ENCODE assay signal across 9 mouse cellular contexts in the genomic region with DNA sequence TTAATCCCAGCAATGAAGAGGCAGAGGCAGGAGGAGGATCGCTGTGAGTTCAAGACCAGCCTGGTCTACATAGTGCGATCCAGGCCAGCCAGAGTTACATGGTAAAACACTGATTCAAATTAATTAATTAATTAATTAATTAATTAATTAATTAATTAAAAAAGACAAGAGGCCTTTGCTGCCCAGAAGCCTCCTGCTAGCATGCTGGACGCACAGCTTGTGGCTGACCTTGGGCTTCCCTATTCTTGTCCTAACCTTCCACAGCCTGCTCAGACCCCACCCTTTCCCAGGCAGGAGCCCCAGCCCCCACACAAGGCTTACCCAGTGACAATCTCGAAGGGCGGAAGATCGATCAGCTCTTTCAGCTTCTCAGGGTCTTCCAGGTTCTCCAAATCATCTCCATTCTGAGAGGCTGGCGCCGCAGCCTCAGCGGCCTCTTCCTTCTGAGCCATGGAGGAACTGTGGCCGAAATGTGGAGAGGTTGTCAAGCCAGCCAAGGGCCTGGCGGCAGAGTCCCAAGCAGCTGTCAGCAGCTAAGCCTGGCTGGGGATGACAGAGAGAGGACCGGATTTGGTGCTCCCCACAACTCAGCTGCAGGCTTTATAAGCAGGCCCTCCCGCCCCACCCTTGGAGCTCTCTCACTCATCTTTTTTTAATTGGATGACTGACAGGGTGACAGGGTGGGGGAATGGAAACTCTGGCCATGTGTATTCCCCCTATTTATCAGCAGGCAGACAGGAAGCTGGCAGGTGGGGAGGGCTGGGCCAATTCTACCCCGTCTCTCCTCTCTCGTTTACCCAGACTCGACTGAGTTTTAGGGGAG. TPM values are rescaled to one million over a fixed set of nuclear protein-coding genes. Genes with fewer than 3 reads are reported as not detected.
A peak's percentile ranks its signal among the peaks of the same experiment; 100 is the strongest.
DNase-seq lines count a peak whose midpoint lies in the region; ATAC-seq and TF ChIP-seq lines count a peak whose summit lies in the region.
"Had no signal": no experiment of that assay in that cellular context is flagged by ENCODE, and none has a peak within 500 bp of the region (broad histone marks: within the 10 kb centered on the region; RNA-seq: fewer than 3 reads in every experiment).

A gene (minus strand): TSS at position 773 of the 823 bp plus-strand sequence.

- H3K4me2 ChIP-seq in lung, embryonic 15.5 days = no peak within 1 kb of the TSS
- H3K4me2 ChIP-seq in intestine, postnatal 0 days (replicated peaks; ENCODE audit: low read depth) = peak within 1 kb of the TSS; percentile 3; the same call in 1 of the 2 replicates
- no peak within 1 kb of the TSS for H3K4me2 ChIP-seq in stomach, embryonic 15.5 days

- DNase-seq in lung, adult 18-20 months = no peak
- DNase-seq in heart, adult 8-10 months (ENCODE audit: low spot score) = no peak
- DNase-seq in ovary, postnatal 36 days (ENCODE audit: low spot score) = no peak
- no peak for DNase-seq in urinary bladder, adult 2 months (ENCODE audit: low spot score)
- no peak for DNase-seq in spleen, adult 12 weeks (ENCODE audit: low spot score)

- WGBS in lung, embryonic 15.5 days = 43% methylated on average over 16 of the region's 16 CpGs
- WGBS in intestine, postnatal 0 days = 45% methylated on average over 16 of the region's 16 CpGs
- 50% methylated on average over 16 of the region's 16 CpGs for WGBS in stomach, embryonic 15.5 days

- no peak within 1 kb of the TSS for H3K4me3 ChIP-seq in lung, embryonic 15.5 days
- H3K4me3 ChIP-seq in intestine, postnatal 0 days (ENCODE audit: low read depth, low read length) = no peak within 1 kb of the TSS
- H3K4me3 ChIP-seq in stomach, embryonic 15.5 days (replicated peaks) = no peak within 1 kb of the TSS

- no peak for ATAC-seq in lung, embryonic 15.5 days (ENCODE audit: borderline replicate concordance, extremely low read depth, low FRiP score, low TSS enrichment)
- ATAC-seq in intestine, postnatal 0 days = no peak
- ATAC-seq in stomach, embryonic 15.5 days (ENCODE audit: insufficient read depth, low FRiP score, low read depth) = 0 out of 2 replicates have a peak, but pooled peaks have one; percentile 16

- peak within 1 kb of the TSS; percentile 30; the same call in 1 of the 2 replicates for H3K27ac ChIP-seq in lung, embryonic 15.5 days
- H3K27ac ChIP-seq in intestine, postnatal 0 days (ENCODE audit: low read depth, low read length) = peak within 1 kb of the TSS; percentile 64; the same call in 1 of the 2 replicates
- peak within 1 kb of the TSS; percentile 28; the same call in 1 of the 2 replicates for H3K27ac ChIP-seq in stomach, embryonic 15.5 days
- H3K27ac ChIP-seq: macrophage had no signal

- H3K9ac ChIP-seq in lung, embryonic 15.5 days = no peak within 1 kb of the TSS
- no peak within 1 kb of the TSS; the same call in 1 of the 2 replicates for H3K9ac ChIP-seq in intestine, postnatal 0 days (ENCODE audit: low read depth, low read length)
- H3K9ac ChIP-seq in stomach, embryonic 15.5 days = no peak within 1 kb of the TSS

- no peak for TF ChIP-seq CTCF in intestine, postnatal 0 days (IDR thresholded peaks at IDR 0.05; ENCODE audit: low read depth)

- no peaks in the 10 kb centered on the region for H3K36me3 ChIP-seq in lung, embryonic 15.5 days
- H3K36me3 ChIP-seq in intestine, postnatal 0 days (ENCODE audit: control insufficient read depth, insufficient read depth) = no peaks in the 10 kb centered on the region
- no peaks in the 10 kb centered on the region for H3K36me3 ChIP-seq in stomach, embryonic 15.5 days

- no peaks in the 10 kb centered on the region for H3K9me3 ChIP-seq in lung, embryonic 15.5 days
- no peaks in the 10 kb centered on the region for H3K9me3 ChIP-seq in intestine, postnatal 0 days (ENCODE audit: control insufficient read depth)
- H3K9me3 ChIP-seq in stomach, embryonic 15.5 days = no peaks in the 10 kb centered on the region

- peaks cover 46% of the 10 kb centered on the region for H3K4me1 ChIP-seq in lung, embryonic 15.5 days
- peaks cover 14% of the 10 kb centered on the region for H3K4me1 ChIP-seq in intestine, postnatal 0 days (replicated peaks; ENCODE audit: control insufficient read depth, insufficient read depth, low read length)
- peaks cover 36% of the 10 kb centered on the region for H3K4me1 ChIP-seq in stomach, embryonic 15.5 days

- no peaks in the 10 kb centered on the region for H3K27me3 ChIP-seq in lung, embryonic 15.5 days
- H3K27me3 ChIP-seq in intestine, postnatal 0 days (replicated peaks; ENCODE audit: control insufficient read depth, insufficient read depth, low read length) = no peaks in the 10 kb centered on the region
- H3K27me3 ChIP-seq in stomach, embryonic 15.5 days (replicated peaks) = no peaks in the 10 kb centered on the region

RNA-seq across cellular contexts. Expression of the gene that starts here (rescaled TPM):
- polyA plus RNA-seq in lung, embryonic 15.5 days (2015; fragmentation: Nextera tagmentation; extraction: Ambion mirVana) = 7.5 and 8.7 TPM in 2 replicates
- total RNA-seq in heart, adult 8-10 months (2022) = 100 to 1,000 TPM; 239 to 263 (median 259) TPM
- 2.6 TPM in 2 replicates for polyA plus RNA-seq in intestine, postnatal 0 days (2015; fragmentation: Nextera tagmentation; extraction: Ambion mirVana)
- 4.4 and 5.2 TPM in 2 replicates for polyA plus RNA-seq in stomach, embryonic 15.5 days (2015; fragmentation: Nextera tagmentation; extraction: Ambion mirVana)
- 6.8 and 7.9 TPM in 2 replicates for polyA plus RNA-seq in urinary bladder, adult 2 months (2012; rRNA removed)
- polyA plus RNA-seq: macrophage had no signal
